Mouse (Mus musculus) brain, embryonic 14.5 days (tissue): ENCODE measurements around the gene Setd1b.

Experiments used
- CTCF ChIP-seq: fragments of 200-500 bp; IDR thresholded peaks from 2 replicates; pipeline ENCODE4 v1.5.1; 2012; ENCODE audit warnings: inconsistent platforms, mild to moderate bottlenecking, moderate library complexity, borderline replicate concordance; ENCODE audit not compliant: insufficient read depth, insufficient read length; ENCODE audit errors: extremely low read depth
- POLR2A ChIP-seq: fragments of 200-500 bp; IDR thresholded peaks from 2 replicates; pipeline ENCODE4 v1.6.1; 2012; ENCODE audit warnings: mild to moderate bottlenecking, inconsistent platforms, borderline replicate concordance; ENCODE audit not compliant: poor library complexity, insufficient read depth, insufficient read length, severe bottlenecking; ENCODE audit errors: extremely low read depth

DNA sequence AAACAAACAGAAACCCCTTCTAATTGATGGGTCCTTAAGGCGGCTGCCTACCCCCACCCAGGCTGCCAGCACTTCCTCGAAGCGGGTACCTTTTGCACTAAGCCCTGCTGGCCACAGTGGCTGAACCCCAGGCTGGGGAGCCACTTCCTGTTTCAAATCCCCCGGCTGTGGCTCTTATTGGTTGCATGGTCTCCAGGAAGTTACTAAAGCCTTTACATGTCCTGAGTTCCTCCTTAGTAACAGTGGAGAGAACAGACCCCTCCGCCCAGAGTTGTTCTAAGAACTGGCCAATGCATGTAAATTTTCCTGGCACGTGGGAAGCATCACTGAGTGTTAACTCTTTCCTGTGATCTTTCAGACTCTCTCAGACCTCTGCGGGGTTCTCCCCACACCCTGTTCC lies 9.1 kb downstream of the Setd1b start:
- TF ChIP-seq POLR2A (no peak), CTCF (no peak)
